Mouse (Mus musculus): ENCODE results near the gene Nisch. TPM values are rescaled to one million over a fixed set of nuclear protein-coding genes. Genes with fewer than 3 reads are reported as not detected.

Nisch gene
- polyA plus RNA-seq, 1 experiment from 2014 or later: 245 TPM

DNA sequence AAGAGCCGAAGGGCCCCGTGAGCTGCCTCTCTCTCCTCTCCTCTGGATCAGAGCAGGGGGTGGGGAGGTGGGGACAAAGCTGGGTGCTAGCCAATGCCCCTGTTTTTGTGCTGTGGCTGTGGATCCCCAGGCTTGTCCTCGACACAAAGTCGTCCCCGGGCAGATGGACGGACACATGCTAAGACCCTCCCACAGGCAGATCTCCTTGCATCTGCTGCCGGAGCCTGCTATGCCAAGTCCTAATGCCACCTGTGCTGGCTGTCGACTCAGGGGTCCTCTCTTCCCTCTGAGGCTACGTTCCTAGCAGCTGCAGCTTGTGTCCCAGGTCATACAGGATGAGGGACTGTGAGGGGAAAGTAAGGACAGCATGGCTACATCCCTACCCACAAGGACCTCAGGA is 49.9 kb downstream of the Nisch start:
- H3K4me1 ChIP-seq (replicated peaks; ENCODE audit: control insufficient read depth, insufficient read depth, low read length): peaks cover 24% of the 10 kb centered on the region
- H3K4me3 ChIP-seq (ENCODE audit: low read depth, low read length): peak overlapping the region; percentile 28
- no peak for ATAC-seq (replicated peaks; ENCODE audit: low FRiP score)
- H3K27ac ChIP-seq (ENCODE audit: low read depth, low read length): no peak overlapping the region
- H3K27me3 ChIP-seq (replicated peaks; ENCODE audit: control insufficient read depth, insufficient read depth, low read length): peaks cover 7% of the 10 kb centered on the region; the same call in 1 of the 2 replicates
- WGBS: 55% methylated on average over 9 of the region's 9 CpGs
- no peaks in the 10 kb centered on the region for H3K9me3 ChIP-seq (ENCODE audit: control insufficient read depth, low read length)
- H3K9ac ChIP-seq (ENCODE audit: low read depth, low read length): peak overlapping the region; percentile 13; the same call in 1 of the 2 replicates
- H3K4me2 ChIP-seq: peak overlapping the region; percentile 35
- peaks cover 17% of the 10 kb centered on the region for H3K36me3 ChIP-seq (ENCODE audit: control insufficient read depth, insufficient read depth, low read length)
- DNase-seq (ENCODE audit: low spot score): no peak

GRCm38 (mm10) chr14:31165991-31166630 is 50.6 kb downstream of the Nisch start:
- Histone ChIP-seq H3K4me3 (ENCODE audit: low read depth, low read length) (peak overlapping the region; percentile 28), H3K36me3 (ENCODE audit: control insufficient read depth, insufficient read depth, low read length) (peaks cover 10% of the 10 kb centered on the region; the same call in 1 of the 2 replicates), H3K4me1 (replicated peaks; ENCODE audit: control insufficient read depth, insufficient read depth, low read length) (peaks cover 24% of the 10 kb centered on the region), H3K27ac (ENCODE audit: low read depth, low read length) (no peak overlapping the region), H3K9ac (ENCODE audit: low read depth, low read length) (no peak overlapping the region), H3K4me2 (peak overlapping the region; percentile 35), H3K27me3 (replicated peaks; ENCODE audit: control insufficient read depth, insufficient read depth, low read length) (peaks cover 7% of the 10 kb centered on the region; the same call in 1 of the 2 replicates), H3K9me3 (ENCODE audit: control insufficient read depth, low read length) (no peaks in the 10 kb centered on the region)
- 22% methylated on average over 10 of the region's 10 CpGs for WGBS
- no peak for ATAC-seq (replicated peaks; ENCODE audit: low FRiP score)
- no peak for DNase-seq (ENCODE audit: low spot score)

DNA sequence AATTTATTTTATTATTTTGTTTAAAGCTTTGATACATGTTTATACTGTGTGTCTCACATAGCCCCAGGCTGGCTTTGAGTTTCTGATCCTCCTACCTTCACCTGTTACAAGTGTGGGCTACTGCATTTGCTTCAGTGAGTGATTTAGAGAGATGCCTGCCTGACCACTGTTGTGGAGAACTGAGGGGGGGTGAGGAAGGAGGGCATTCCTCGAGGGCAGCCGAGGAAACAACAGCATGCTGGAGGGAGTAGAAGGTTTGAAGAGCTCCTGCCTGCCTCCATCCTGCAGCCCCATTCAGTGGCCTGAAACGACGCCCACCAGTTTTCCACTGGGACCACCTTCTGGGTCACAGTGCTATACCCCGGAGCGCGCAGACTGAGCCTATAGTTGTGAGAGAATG is 51.3 kb downstream of the Nisch start:
- no peak overlapping the region for H3K4me2 ChIP-seq
- no peak for DNase-seq (ENCODE audit: low spot score)
- H3K36me3 ChIP-seq (ENCODE audit: control insufficient read depth, insufficient read depth, low read length): peaks cover 5% of the 10 kb centered on the region; the same call in 1 of the 2 replicates
- H3K4me3 ChIP-seq (ENCODE audit: low read depth, low read length): no peak overlapping the region
- WGBS: 54% methylated on average over 7 of the region's 7 CpGs
- H3K27me3 ChIP-seq (replicated peaks; ENCODE audit: control insufficient read depth, insufficient read depth, low read length): peaks cover 7% of the 10 kb centered on the region; the same call in 1 of the 2 replicates
- H3K4me1 ChIP-seq (replicated peaks; ENCODE audit: control insufficient read depth, insufficient read depth, low read length): peaks cover 24% of the 10 kb centered on the region
- H3K27ac ChIP-seq (ENCODE audit: low read depth, low read length): no peak overlapping the region
- no peaks in the 10 kb centered on the region for H3K9me3 ChIP-seq (ENCODE audit: control insufficient read depth, low read length)
- no peak overlapping the region for H3K9ac ChIP-seq (ENCODE audit: low read depth, low read length)
- ATAC-seq (replicated peaks; ENCODE audit: low FRiP score): no peak

- ATAC-seq (replicated peaks; ENCODE audit: low FRiP score): no peak
- no peaks in the 10 kb centered on the region for H3K9me3 ChIP-seq (ENCODE audit: control insufficient read depth, low read length)
- H3K9ac ChIP-seq (ENCODE audit: low read depth, low read length): no peak overlapping the region
- peaks cover 24% of the 10 kb centered on the region for H3K4me1 ChIP-seq (replicated peaks; ENCODE audit: control insufficient read depth, insufficient read depth, low read length)
- WGBS: 77% methylated on average over 2 of the region's 2 CpGs
- H3K4me2 ChIP-seq: no peak overlapping the region
- no peak overlapping the region for H3K27ac ChIP-seq (ENCODE audit: low read depth, low read length)
- no peak overlapping the region for H3K4me3 ChIP-seq (ENCODE audit: low read depth, low read length)
- peaks cover 7% of the 10 kb centered on the region; the same call in 1 of the 2 replicates for H3K27me3 ChIP-seq (replicated peaks; ENCODE audit: control insufficient read depth, insufficient read depth, low read length)
- no peak for DNase-seq (ENCODE audit: low spot score)
- 0 out of 2 replicates have a peak, but pooled peaks cover under 1% of the 10 kb centered on the region for H3K36me3 ChIP-seq (ENCODE audit: control insufficient read depth, insufficient read depth, low read length)
Measured at GRCm38 (mm10) chr14:31165010-31165409, 51.7 kb downstream of the Nisch start.

DNA sequence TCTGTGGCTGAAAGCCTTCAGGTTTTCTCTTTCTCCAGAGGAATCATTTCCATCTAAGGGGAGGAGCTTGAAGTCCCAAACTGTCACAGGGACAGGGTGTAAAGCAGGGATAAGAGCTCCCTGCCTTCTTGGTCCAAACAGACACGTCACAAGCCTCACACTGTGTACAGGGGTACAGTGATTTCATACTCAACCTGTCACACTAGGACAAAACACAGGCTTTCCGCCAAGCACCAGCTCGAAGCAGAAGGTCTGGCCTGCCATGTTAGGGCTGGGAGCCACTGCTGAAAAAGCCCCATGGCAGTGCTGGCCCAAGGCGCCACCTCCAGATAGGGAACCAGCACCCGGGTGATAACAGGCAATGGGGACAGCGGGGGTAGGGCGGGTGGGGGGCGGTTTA is 52.7 kb downstream of the Nisch start:
- Histone ChIP-seq H3K4me3 (ENCODE audit: low read depth, low read length) (no peak overlapping the region), H3K27me3 (replicated peaks; ENCODE audit: control insufficient read depth, insufficient read depth, low read length) (peaks cover 7% of the 10 kb centered on the region; the same call in 1 of the 2 replicates), H3K27ac (ENCODE audit: low read depth, low read length) (no peak overlapping the region), H3K9ac (ENCODE audit: low read depth, low read length) (no peak overlapping the region), H3K36me3 (ENCODE audit: control insufficient read depth, insufficient read depth, low read length) (no peaks in the 10 kb centered on the region), H3K4me2 (no peak overlapping the region), H3K4me1 (replicated peaks; ENCODE audit: control insufficient read depth, insufficient read depth, low read length) (peaks cover 24% of the 10 kb centered on the region), H3K9me3 (ENCODE audit: control insufficient read depth, low read length) (no peaks in the 10 kb centered on the region)
- ATAC-seq (replicated peaks; ENCODE audit: low FRiP score) (no peak; the same call in 1 of the 2 replicates), DNase-seq (ENCODE audit: low spot score) (no peak)
- WGBS: 43% methylated on average over 8 of the region's 8 CpGs

GRCm38 (mm10) chr14:31161638-31162037 is 55.1 kb downstream of the Nisch start:
- WGBS: 79% methylated on average over 10 of the region's 10 CpGs
- Histone ChIP-seq H3K9ac (ENCODE audit: low read depth, low read length) (no peak overlapping the region), H3K4me2 (no peak overlapping the region), H3K9me3 (ENCODE audit: control insufficient read depth, low read length) (no peaks in the 10 kb centered on the region), H3K36me3 (ENCODE audit: control insufficient read depth, insufficient read depth, low read length) (no peaks in the 10 kb centered on the region), H3K27me3 (replicated peaks; ENCODE audit: control insufficient read depth, insufficient read depth, low read length) (no peaks in the 10 kb centered on the region), H3K4me1 (replicated peaks; ENCODE audit: control insufficient read depth, insufficient read depth, low read length) (peaks cover 22% of the 10 kb centered on the region), H3K27ac (ENCODE audit: low read depth, low read length) (no peak overlapping the region), H3K4me3 (ENCODE audit: low read depth, low read length) (no peak overlapping the region)
- DNase-seq (ENCODE audit: low spot score) (no peak), ATAC-seq (replicated peaks; ENCODE audit: low FRiP score) (no peak)

DNA sequence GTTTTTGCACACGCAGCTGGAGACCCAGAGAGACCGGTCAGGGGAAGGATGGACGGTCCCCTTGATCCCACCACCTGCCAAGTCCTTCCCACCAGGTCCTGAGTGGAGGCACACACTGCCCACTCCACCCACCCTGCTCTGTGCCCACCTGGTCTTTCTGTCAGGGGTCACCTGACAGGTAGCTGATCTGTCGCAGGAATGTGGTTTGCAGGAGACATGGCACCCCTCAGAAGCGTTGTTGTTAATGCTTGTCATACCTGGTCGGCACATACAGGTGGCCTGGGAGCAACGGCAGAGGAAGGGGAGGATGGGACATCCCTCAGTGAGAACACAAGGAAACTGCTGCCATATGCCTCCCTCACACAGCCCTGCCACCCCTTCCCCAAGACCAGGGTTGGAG is 55.6 kb downstream of the Nisch start:
- ATAC-seq (replicated peaks; ENCODE audit: low FRiP score): no peak
- 77% methylated on average over 7 of the region's 7 CpGs for WGBS
- no peak overlapping the region for H3K27ac ChIP-seq (ENCODE audit: low read depth, low read length)

GRCm38 (mm10) chr14:31160196-31161150 is 56.3 kb downstream of the Nisch start:
- 68% methylated on average over 27 of the region's 27 CpGs for WGBS
- no peaks in the 10 kb centered on the region for H3K27me3 ChIP-seq (replicated peaks; ENCODE audit: control insufficient read depth, insufficient read depth, low read length)
- H3K4me3 ChIP-seq (ENCODE audit: low read depth, low read length): no peak overlapping the region
- ATAC-seq (replicated peaks; ENCODE audit: low FRiP score) (no peak), DNase-seq (ENCODE audit: low spot score) (no peak)
- H3K9me3 ChIP-seq (ENCODE audit: control insufficient read depth, low read length): no peaks in the 10 kb centered on the region
- H3K36me3 ChIP-seq (ENCODE audit: control insufficient read depth, insufficient read depth, low read length): no peaks in the 10 kb centered on the region
- peaks cover 14% of the 10 kb centered on the region for H3K4me1 ChIP-seq (replicated peaks; ENCODE audit: control insufficient read depth, insufficient read depth, low read length)
- no peak overlapping the region for H3K27ac ChIP-seq (ENCODE audit: low read depth, low read length)
- H3K9ac ChIP-seq (ENCODE audit: low read depth, low read length): no peak overlapping the region
- H3K4me2 ChIP-seq: peak overlapping the region; percentile 26

More for the DNA sequence above, 55.6 kb downstream of the Nisch start:
- no peak overlapping the region for H3K4me3 ChIP-seq (ENCODE audit: low read depth, low read length)
- H3K9ac ChIP-seq (ENCODE audit: low read depth, low read length): no peak overlapping the region
- no peak overlapping the region for H3K4me2 ChIP-seq
- no peaks in the 10 kb centered on the region for H3K36me3 ChIP-seq (ENCODE audit: control insufficient read depth, insufficient read depth, low read length)
- H3K4me1 ChIP-seq (replicated peaks; ENCODE audit: control insufficient read depth, insufficient read depth, low read length): peaks cover 19% of the 10 kb centered on the region
- H3K9me3 ChIP-seq (ENCODE audit: control insufficient read depth, low read length): no peaks in the 10 kb centered on the region
- no peaks in the 10 kb centered on the region for H3K27me3 ChIP-seq (replicated peaks; ENCODE audit: control insufficient read depth, insufficient read depth, low read length)
- no peak for DNase-seq (ENCODE audit: low spot score)
